Mouse (Mus musculus): ENCODE measurements around the gene Ralgds. TPM values are rescaled to one million over a fixed set of nuclear protein-coding genes. Genes with fewer than 3 reads are reported as not detected.

The Ralgds gene
- polyA plus RNA-seq, 1 experiment from 2014 or later = 24.4 TPM

DNA sequence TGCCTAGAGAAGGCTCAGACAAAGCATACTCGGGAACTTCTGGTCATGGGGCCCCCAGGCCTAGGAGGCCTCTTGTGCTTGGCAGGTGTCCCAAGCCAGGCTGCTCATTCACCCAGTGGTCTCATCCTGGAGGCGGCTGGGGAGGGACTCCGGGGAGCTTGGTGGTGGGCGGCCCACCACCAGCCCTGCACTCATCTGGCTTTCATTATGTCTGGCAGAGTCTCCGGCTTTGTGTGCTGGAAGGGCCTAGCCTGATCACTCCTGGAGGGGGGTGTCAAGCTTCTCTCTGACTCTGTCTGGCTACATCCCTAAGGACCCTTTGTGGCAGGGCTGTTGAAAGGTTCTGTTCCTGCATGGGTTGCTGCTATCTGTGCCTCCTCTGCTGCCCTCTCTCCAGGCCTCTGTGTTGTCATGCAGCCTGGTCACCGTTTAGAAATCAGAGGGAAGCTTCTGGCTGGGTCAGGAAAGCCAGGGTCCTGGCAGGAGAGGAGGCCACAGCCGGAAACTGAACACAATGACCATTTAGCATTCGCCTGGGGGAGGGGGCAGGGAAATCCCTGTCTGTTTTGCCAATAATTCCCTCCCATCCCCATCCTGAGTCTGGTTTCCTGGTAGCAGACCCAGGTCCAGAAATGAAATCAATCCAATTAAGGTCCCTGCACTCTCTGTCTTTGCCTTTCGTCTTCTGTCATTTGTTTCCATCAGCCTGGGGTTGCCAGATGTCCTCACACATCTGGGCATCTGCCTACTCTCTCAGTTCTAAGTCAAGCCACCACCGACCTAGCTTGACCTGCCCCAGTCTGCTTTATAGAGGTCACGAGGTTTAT is 21.7 kb downstream of the Ralgds start:
- DNase-seq (ENCODE audit: low spot score) (peak; percentile 63), ATAC-seq (peak; percentile 6; the same call in 1 of the 2 replicates)
- H3K27me3 ChIP-seq (replicated peaks; ENCODE audit: insufficient read depth, low read length) = no peaks in the 10 kb centered on the region
- no peaks in the 10 kb centered on the region for H3K9me3 ChIP-seq (ENCODE audit: low read length)
- 37% methylated on average over 11 of the region's 11 CpGs for WGBS
- peak overlapping the region; percentile 80 for H3K4me2 ChIP-seq (replicated peaks; ENCODE audit: low read depth, low read length)
- H3K4me3 ChIP-seq (ENCODE audit: low read depth, low read length) = peak overlapping the region; percentile 47; the same call in 1 of the 2 replicates
- no peak overlapping the region for H3K9ac ChIP-seq (replicated peaks; ENCODE audit: low read depth)
- no peaks in the 10 kb centered on the region for H3K36me3 ChIP-seq (ENCODE audit: insufficient read depth, low read length)
- peaks cover 13% of the 10 kb centered on the region; the same call in 1 of the 2 replicates for H3K4me1 ChIP-seq (ENCODE audit: insufficient read depth, low read depth, low read length)
- TF ChIP-seq CTCF (IDR thresholded peaks at IDR 0.05) (no peak), EP300 (IDR thresholded peaks at IDR 0.05) (no peak)
- H3K27ac ChIP-seq (ENCODE audit: low read length) = peak overlapping the region; percentile 69

DNA sequence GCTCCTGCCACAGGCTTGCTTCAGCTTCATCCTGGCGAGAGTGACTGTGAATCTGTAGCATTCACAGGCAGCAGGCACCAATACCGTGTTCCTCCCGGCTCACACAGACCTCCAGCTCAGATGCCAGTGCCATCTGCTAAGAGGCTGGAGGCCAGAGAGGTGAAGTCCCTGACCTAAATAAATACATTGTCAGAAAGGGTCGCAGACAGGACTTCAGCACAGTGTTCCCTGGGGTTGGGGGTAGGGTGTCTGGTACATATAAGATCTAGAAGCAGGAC is 22.3 kb downstream of the Ralgds start:
- Histone ChIP-seq H3K9ac (replicated peaks; ENCODE audit: low read depth) (no peak overlapping the region), H3K4me3 (ENCODE audit: low read depth, low read length) (no peak overlapping the region), H3K4me1 (ENCODE audit: insufficient read depth, low read depth, low read length) (peaks cover 13% of the 10 kb centered on the region; the same call in 1 of the 2 replicates)

DNA sequence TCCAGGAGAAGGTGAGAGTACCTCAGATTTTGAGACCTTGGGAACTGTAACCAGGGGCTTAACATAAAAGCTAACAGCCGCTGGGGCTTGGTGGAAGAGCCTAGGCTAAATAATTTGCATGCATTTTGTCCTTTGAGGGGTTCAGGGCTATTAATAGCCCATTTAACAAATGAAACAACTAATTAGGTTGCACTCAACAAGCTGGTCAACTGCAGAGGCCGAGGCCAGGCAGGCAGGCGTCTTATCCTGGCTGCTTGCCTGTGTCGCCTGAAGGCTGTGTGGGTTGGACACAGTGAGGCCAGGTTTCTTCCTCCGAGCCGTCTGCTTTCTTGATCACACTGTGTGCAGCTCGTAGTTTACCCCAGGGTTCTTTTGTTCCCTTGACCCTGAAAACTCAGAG is 22.7 kb downstream of the Ralgds start:
- no peak for ATAC-seq
- Histone ChIP-seq H3K4me1 (ENCODE audit: insufficient read depth, low read depth, low read length) (peaks cover 13% of the 10 kb centered on the region; the same call in 1 of the 2 replicates), H3K27me3 (replicated peaks; ENCODE audit: insufficient read depth, low read length) (no peaks in the 10 kb centered on the region), H3K4me2 (replicated peaks; ENCODE audit: low read depth, low read length) (peak overlapping the region; percentile 80), H3K27ac (ENCODE audit: low read length) (0 out of 2 replicates have a peak overlapping the region, but pooled peaks have one; percentile 4), H3K4me3 (ENCODE audit: low read depth, low read length) (no peak overlapping the region), H3K9me3 (ENCODE audit: low read length) (no peaks in the 10 kb centered on the region), H3K36me3 (ENCODE audit: insufficient read depth, low read length) (no peaks in the 10 kb centered on the region), H3K9ac (replicated peaks; ENCODE audit: low read depth) (no peak overlapping the region)
- WGBS = 32% methylated on average over 7 of the region's 7 CpGs
- DNase-seq (ENCODE audit: low spot score) = no peak
- no peak for TF ChIP-seq EP300 (IDR thresholded peaks at IDR 0.05)
- TF ChIP-seq CTCF (IDR thresholded peaks at IDR 0.05) = no peak

More for the DNA sequence above, 22.3 kb downstream of the Ralgds start:
- TF ChIP-seq CTCF (IDR thresholded peaks at IDR 0.05) = no peak
- TF ChIP-seq EP300 (IDR thresholded peaks at IDR 0.05) = no peak
- DNase-seq (ENCODE audit: low spot score) (no peak), ATAC-seq (no peak)
- H3K27me3 ChIP-seq (replicated peaks; ENCODE audit: insufficient read depth, low read length) = no peaks in the 10 kb centered on the region
- H3K36me3 ChIP-seq (ENCODE audit: insufficient read depth, low read length) = no peaks in the 10 kb centered on the region
- 49% methylated on average over 4 of the region's 4 CpGs for whole genome bisulfite sequencing
- peak overlapping the region; percentile 80 for H3K4me2 ChIP-seq (replicated peaks; ENCODE audit: low read depth, low read length)
- H3K27ac ChIP-seq (ENCODE audit: low read length) = 0 out of 2 replicates have a peak overlapping the region, but pooled peaks have one; percentile 4
- no peaks in the 10 kb centered on the region for H3K9me3 ChIP-seq (ENCODE audit: low read length)

- Histone ChIP-seq H3K4me2 (replicated peaks; ENCODE audit: low read depth, low read length) (no peak overlapping the region), H3K4me3 (ENCODE audit: low read depth, low read length) (no peak overlapping the region), H3K4me1 (ENCODE audit: insufficient read depth, low read depth, low read length) (peaks cover 13% of the 10 kb centered on the region; the same call in 1 of the 2 replicates), H3K27me3 (replicated peaks; ENCODE audit: insufficient read depth, low read length) (no peaks in the 10 kb centered on the region), H3K9ac (replicated peaks; ENCODE audit: low read depth) (no peak overlapping the region), H3K9me3 (ENCODE audit: low read length) (no peaks in the 10 kb centered on the region), H3K36me3 (ENCODE audit: insufficient read depth, low read length) (no peaks in the 10 kb centered on the region), H3K27ac (ENCODE audit: low read length) (0 out of 2 replicates have a peak overlapping the region, but pooled peaks have one; percentile 4)
- peak; percentile 64 for DNase-seq (ENCODE audit: low spot score)
- WGBS = 33% methylated on average over 4 of the region's 4 CpGs
- no peak for TF ChIP-seq CTCF (IDR thresholded peaks at IDR 0.05)
- TF ChIP-seq EP300 (IDR thresholded peaks at IDR 0.05) = no peak
- no peak for ATAC-seq
Measured at GRCm38 (mm10) chr2:28536166-28536565, 23.2 kb downstream of the Ralgds start.

DNA sequence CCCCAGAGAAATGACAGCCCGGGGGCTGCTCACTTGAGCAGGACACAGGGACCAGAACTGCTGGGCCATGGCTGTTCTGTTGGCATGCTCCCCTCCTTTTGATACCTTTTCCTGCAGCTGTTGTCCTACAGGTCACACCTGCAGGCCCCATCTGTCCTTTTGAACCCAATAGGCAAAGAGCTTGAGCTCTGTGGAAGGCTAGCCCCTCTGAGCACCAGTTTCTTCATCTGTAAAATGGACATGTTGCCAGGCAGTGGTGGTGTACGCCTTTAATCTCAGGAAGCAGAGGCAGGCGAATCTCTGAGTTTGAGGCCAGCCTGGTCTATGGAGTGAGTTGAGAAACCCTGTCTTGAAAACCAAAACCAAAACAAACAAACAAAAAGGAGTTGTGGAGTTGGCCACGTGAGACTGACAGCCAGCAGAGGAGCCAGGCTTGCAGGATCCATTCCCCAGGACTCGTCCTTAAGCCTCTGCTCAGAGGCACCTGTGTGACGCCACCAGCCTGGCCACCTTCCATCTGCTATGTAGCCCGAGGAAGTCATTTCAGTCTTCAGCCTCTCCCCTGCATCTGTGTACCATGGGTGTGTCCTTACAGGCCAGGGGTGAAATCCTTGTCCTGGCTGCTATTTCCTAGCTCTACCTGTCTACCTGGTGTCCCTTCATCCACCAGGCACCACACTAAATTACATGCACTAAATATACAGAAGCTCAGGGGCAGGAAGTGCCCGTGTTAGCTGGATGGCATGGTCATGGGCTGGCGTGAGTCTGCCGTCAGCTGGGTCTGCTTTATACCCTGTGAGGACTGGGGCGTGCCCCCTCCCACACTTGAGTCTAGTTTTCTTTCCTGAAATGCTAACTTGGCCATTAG is 24.1 kb downstream of the Ralgds start:
- Histone ChIP-seq H3K27me3 (replicated peaks; ENCODE audit: insufficient read depth, low read length) (no peaks in the 10 kb centered on the region), H3K4me3 (ENCODE audit: low read depth, low read length) (no peak overlapping the region), H3K36me3 (ENCODE audit: insufficient read depth, low read length) (no peaks in the 10 kb centered on the region), H3K9ac (replicated peaks; ENCODE audit: low read depth) (no peak overlapping the region), H3K27ac (ENCODE audit: low read length) (no peak overlapping the region), H3K4me2 (replicated peaks; ENCODE audit: low read depth, low read length) (no peak overlapping the region), H3K9me3 (ENCODE audit: low read length) (no peaks in the 10 kb centered on the region), H3K4me1 (ENCODE audit: insufficient read depth, low read depth, low read length) (peaks cover 13% of the 10 kb centered on the region; the same call in 1 of the 2 replicates)
- DNase-seq (ENCODE audit: low spot score) = no peak
- no peak for TF ChIP-seq CTCF (IDR thresholded peaks at IDR 0.05)
- no peak for TF ChIP-seq EP300 (IDR thresholded peaks at IDR 0.05)
- ATAC-seq = no peak
- WGBS = 72% methylated on average over 11 of the region's 11 CpGs

GRCm38 (mm10) chr2:28537634-28537920 is 24.7 kb downstream of the Ralgds start:
- ATAC-seq (no peak), DNase-seq (ENCODE audit: low spot score) (no peak)
- Histone ChIP-seq H3K4me3 (ENCODE audit: low read depth, low read length) (no peak overlapping the region), H3K4me2 (replicated peaks; ENCODE audit: low read depth, low read length) (no peak overlapping the region), H3K27ac (ENCODE audit: low read length) (no peak overlapping the region), H3K9ac (replicated peaks; ENCODE audit: low read depth) (no peak overlapping the region), H3K36me3 (ENCODE audit: insufficient read depth, low read length) (no peaks in the 10 kb centered on the region), H3K27me3 (replicated peaks; ENCODE audit: insufficient read depth, low read length) (no peaks in the 10 kb centered on the region), H3K4me1 (ENCODE audit: insufficient read depth, low read depth, low read length) (peaks cover 13% of the 10 kb centered on the region; the same call in 1 of the 2 replicates), H3K9me3 (ENCODE audit: low read length) (no peaks in the 10 kb centered on the region)
- TF ChIP-seq CTCF (IDR thresholded peaks at IDR 0.05) (no peak), EP300 (IDR thresholded peaks at IDR 0.05) (no peak)
- 36% methylated on average over 4 of the region's 4 CpGs for WGBS
